Mouse (Mus musculus) kidney, embryonic 15.5 days (tissue): ENCODE results near the gene 1700025B11Rik. TPM values are rescaled to one million over a fixed set of nuclear protein-coding genes. Genes with fewer than 3 reads are reported as not detected.

Source experiments
- ATAC-seq: fragments of 200-750 bp; cut with Nextera tagmentation; replicated peaks from 2 replicates; pipeline ENCODE4 v1.8.0; 2017; ENCODE audit warnings: moderate TSS enrichment; ENCODE audit not compliant: low FRiP score
- H3K27ac ChIP-seq: fragments of 300-500 bp; sonication (generic); 2 replicates; pipeline ENCODE4 v1.5.1; 2015; ENCODE audit warnings: mild to moderate bottlenecking, inconsistent platforms
- H3K27me3 ChIP-seq: fragments of 300-500 bp; sonication (generic); 2 replicates; pipeline ENCODE4 v1.6.1; 2015; ENCODE audit warnings: inconsistent platforms
- H3K36me3 ChIP-seq: fragments of 300-500 bp; sonication (generic); 2 replicates; pipeline ENCODE4 v1.6.1; 2015; ENCODE audit warnings: inconsistent platforms
- H3K4me1 ChIP-seq: fragments of 300-500 bp; sonication (generic); 2 replicates; pipeline ENCODE4 v1.6.1; 2015; ENCODE audit warnings: inconsistent platforms
- H3K4me2 ChIP-seq: fragments of 300-500 bp; sonication (generic); 2 replicates; pipeline ENCODE4 v1.6.1; 2015; ENCODE audit warnings: moderate library complexity, mild to moderate bottlenecking, inconsistent platforms
- H3K4me3 ChIP-seq: fragments of 300-500 bp; sonication (generic); replicated peaks from 2 replicates; pipeline ENCODE4 v1.5.1; 2015; ENCODE audit warnings: mild to moderate bottlenecking, inconsistent platforms
- H3K9ac ChIP-seq: fragments of 300-500 bp; sonication (generic); 2 replicates; pipeline ENCODE4 v1.6.1; 2015; ENCODE audit warnings: mild to moderate bottlenecking, inconsistent platforms
- H3K9me3 ChIP-seq: fragments of 300-500 bp; sonication (generic); replicated peaks from 2 replicates; pipeline ENCODE4 v1.6.1; 2016; ENCODE audit warnings: inconsistent platforms
- WGBS: fragments of 180-500 bp; shearing (Covaris S2); methylation state at CpG from one replicate; pipeline ENCODE4 v1.1.7; 2015; ENCODE audit warnings: mixed read lengths; 5-methylcytosine and 5-hydroxymethylcytosine counted together
- polyA plus RNA-seq: library from polyadenylated mRNA; unstranded; fragments of >200 nt; fragmentation: Nextera tagmentation; extraction: Ambion mirVana; gene quantifications from 2 replicates; pipeline ENCODE4 v1.2.1, GENCODE M21; 2015

Gene 1700025B11Rik
- not detected in 2 replicates for polyA plus RNA-seq

GRCm38 (mm10) chr15:77561792-77562191, at the start of gene 1700025B11Rik:
Gene 1700025B11Rik, minus strand, starts transcription at chr15:77561892.
- Histone ChIP-seq H3K4me1 (no peaks in the 10 kb centered on the region), H3K27ac (no peak within 1 kb of the TSS), H3K27me3 (no peaks in the 10 kb centered on the region), H3K36me3 (no peaks in the 10 kb centered on the region), H3K9ac (no peak within 1 kb of the TSS), H3K9me3 (no peaks in the 10 kb centered on the region), H3K4me3 (no peak within 1 kb of the TSS), H3K4me2 (no peak within 1 kb of the TSS)
- no peak for ATAC-seq

- no peaks in the 10 kb centered on the region for H3K9me3 ChIP-seq
- H3K27ac ChIP-seq, result no peak overlapping the region
- H3K4me1 ChIP-seq, result no peaks in the 10 kb centered on the region
- no peak overlapping the region for H3K4me2 ChIP-seq
- no peak overlapping the region for H3K9ac ChIP-seq
- H3K36me3 ChIP-seq, result no peaks in the 10 kb centered on the region
- no peaks in the 10 kb centered on the region for H3K27me3 ChIP-seq
- H3K4me3 ChIP-seq, result no peak overlapping the region
- no peak for ATAC-seq
- 90% methylated on average over 3 of the region's 3 CpGs for WGBS
These were observed 44.4 kb upstream of the 1700025B11Rik start for GRCm38 (mm10) chr15:77606069-77606468.

- no peak within 1 kb of the TSS for H3K4me2 ChIP-seq
- 0 out of 2 replicates have a peak, but pooled peaks cover 2% of the 10 kb centered on the region for H3K4me1 ChIP-seq
- 83% methylated on average over 1 of the region's 1 CpGs for WGBS
- no peaks in the 10 kb centered on the region for H3K36me3 ChIP-seq
- H3K4me3 ChIP-seq, result no peak within 1 kb of the TSS
- no peak within 1 kb of the TSS for H3K27ac ChIP-seq
- H3K27me3 ChIP-seq, result no peaks in the 10 kb centered on the region
- no peak for ATAC-seq
- no peak within 1 kb of the TSS for H3K9ac ChIP-seq
- no peaks in the 10 kb centered on the region for H3K9me3 ChIP-seq
These were observed 37.3 kb upstream of the 1700025B11Rik start, which contains the start of gene Gm36245 for GRCm38 (mm10) chr15:77598958-77599357. Gene Gm36245, plus strand, starts transcription at chr15:77599258.

- Histone ChIP-seq H3K36me3 (no peaks in the 10 kb centered on the region), H3K9ac (no peak overlapping the region), H3K4me1 (0 out of 2 replicates have a peak, but pooled peaks cover 2% of the 10 kb centered on the region), H3K27me3 (no peaks in the 10 kb centered on the region), H3K9me3 (no peaks in the 10 kb centered on the region), H3K4me3 (no peak overlapping the region), H3K27ac (no peak overlapping the region), H3K4me2 (no peak overlapping the region)
- ATAC-seq, result no peak
- WGBS, result 67% methylated on average over 3 of the region's 3 CpGs
These were observed 36.7 kb upstream of the 1700025B11Rik start for GRCm38 (mm10) chr15:77598429-77598828.

- H3K36me3 ChIP-seq, result no peaks in the 10 kb centered on the region
- H3K4me1 ChIP-seq, result 0 out of 2 replicates have a peak, but pooled peaks cover 2% of the 10 kb centered on the region
- H3K9ac ChIP-seq, result no peak within 1 kb of the TSS
- H3K27me3 ChIP-seq, result no peaks in the 10 kb centered on the region
- H3K27ac ChIP-seq, result no peak within 1 kb of the TSS
- H3K4me3 ChIP-seq, result no peak within 1 kb of the TSS
- H3K9me3 ChIP-seq, result no peaks in the 10 kb centered on the region
- no peak for ATAC-seq
- H3K4me2 ChIP-seq, result no peak within 1 kb of the TSS
- WGBS, result 48% methylated on average over 5 of the region's 5 CpGs
These were observed 34.3 kb upstream of the 1700025B11Rik start, which contains the start of gene Apol10b for GRCm38 (mm10) chr15:77595961-77596360. Gene Apol10b, minus strand, starts transcription at chr15:77596125.

GRCm38 (mm10) chr15:77593557-77593956, 31.9 kb upstream of the 1700025B11Rik start:
- Histone ChIP-seq H3K9me3 (no peaks in the 10 kb centered on the region), H3K27me3 (no peaks in the 10 kb centered on the region), H3K4me1 (0 out of 2 replicates have a peak, but pooled peaks cover 2% of the 10 kb centered on the region), H3K27ac (no peak overlapping the region), H3K9ac (no peak overlapping the region), H3K4me2 (no peak overlapping the region), H3K36me3 (no peaks in the 10 kb centered on the region), H3K4me3 (no peak overlapping the region)
- WGBS, result 84% methylated on average over 1 of the region's 1 CpGs
- no peak for ATAC-seq

- H3K4me1 ChIP-seq, result no peaks in the 10 kb centered on the region
- H3K27me3 ChIP-seq, result no peaks in the 10 kb centered on the region
- no peak overlapping the region for H3K4me2 ChIP-seq
- H3K4me3 ChIP-seq, result no peak overlapping the region
- ATAC-seq, result no peak
- H3K9ac ChIP-seq, result no peak overlapping the region
- no peaks in the 10 kb centered on the region for H3K36me3 ChIP-seq
- H3K27ac ChIP-seq, result no peak overlapping the region
- WGBS, result 65% methylated on average over 2 of the region's 2 CpGs
- no peaks in the 10 kb centered on the region for H3K9me3 ChIP-seq
These were observed 29.2 kb upstream of the 1700025B11Rik start for GRCm38 (mm10) chr15:77590881-77591280.

GRCm38 (mm10) chr15:77588981-77589380, 27.3 kb upstream of the 1700025B11Rik start:
- H3K36me3 ChIP-seq, result no peaks in the 10 kb centered on the region
- H3K4me3 ChIP-seq, result no peak overlapping the region
- no peaks in the 10 kb centered on the region for H3K4me1 ChIP-seq
- H3K27ac ChIP-seq, result no peak overlapping the region
- H3K4me2 ChIP-seq, result no peak overlapping the region
- H3K9me3 ChIP-seq, result no peaks in the 10 kb centered on the region
- ATAC-seq, result no peak
- H3K9ac ChIP-seq, result no peak overlapping the region
- H3K27me3 ChIP-seq, result no peaks in the 10 kb centered on the region

GRCm38 (mm10) chr15:77587026-77587425, 25.3 kb upstream of the 1700025B11Rik start:
- no peaks in the 10 kb centered on the region for H3K9me3 ChIP-seq
- no peak overlapping the region for H3K9ac ChIP-seq
- no peaks in the 10 kb centered on the region for H3K4me1 ChIP-seq
- H3K4me2 ChIP-seq, result no peak overlapping the region
- ATAC-seq, result no peak
- no peaks in the 10 kb centered on the region for H3K27me3 ChIP-seq
- H3K4me3 ChIP-seq, result no peak overlapping the region
- H3K27ac ChIP-seq, result no peak overlapping the region
- H3K36me3 ChIP-seq, result no peaks in the 10 kb centered on the region

GRCm38 (mm10) chr15:77581681-77582080, 20.0 kb upstream of the 1700025B11Rik start:
- WGBS, result 53% methylated on average over 1 of the region's 1 CpGs
- H3K36me3 ChIP-seq, result no peaks in the 10 kb centered on the region
- no peaks in the 10 kb centered on the region for H3K9me3 ChIP-seq
- no peak overlapping the region for H3K4me3 ChIP-seq
- no peak overlapping the region for H3K27ac ChIP-seq
- no peak overlapping the region for H3K9ac ChIP-seq
- no peaks in the 10 kb centered on the region for H3K4me1 ChIP-seq
- no peaks in the 10 kb centered on the region for H3K27me3 ChIP-seq
- ATAC-seq, result no peak
- no peak overlapping the region for H3K4me2 ChIP-seq

- WGBS, result 92% methylated on average over 4 of the region's 4 CpGs
- Histone ChIP-seq H3K9ac (no peak overlapping the region), H3K27me3 (no peaks in the 10 kb centered on the region), H3K36me3 (no peaks in the 10 kb centered on the region), H3K4me2 (no peak overlapping the region), H3K9me3 (no peaks in the 10 kb centered on the region), H3K27ac (no peak overlapping the region), H3K4me1 (no peaks in the 10 kb centered on the region), H3K4me3 (no peak overlapping the region)
- no peak for ATAC-seq
These were observed 17.6 kb upstream of the 1700025B11Rik start for GRCm38 (mm10) chr15:77579311-77579710.

- Histone ChIP-seq H3K4me2 (no peak overlapping the region), H3K9ac (no peak overlapping the region), H3K4me3 (no peak overlapping the region), H3K36me3 (no peaks in the 10 kb centered on the region), H3K27me3 (no peaks in the 10 kb centered on the region), H3K27ac (no peak overlapping the region), H3K4me1 (no peaks in the 10 kb centered on the region), H3K9me3 (no peaks in the 10 kb centered on the region)
- ATAC-seq, result no peak
- 92% methylated on average over 2 of the region's 2 CpGs for WGBS
These were observed 17.1 kb upstream of the 1700025B11Rik start for GRCm38 (mm10) chr15:77578801-77579200.

- Histone ChIP-seq H3K4me2 (no peak overlapping the region), H3K9ac (no peak overlapping the region), H3K9me3 (no peaks in the 10 kb centered on the region), H3K4me3 (no peak overlapping the region), H3K27ac (no peak overlapping the region), H3K36me3 (no peaks in the 10 kb centered on the region), H3K27me3 (no peaks in the 10 kb centered on the region), H3K4me1 (no peaks in the 10 kb centered on the region)
- ATAC-seq, result no peak
These were observed 1.5 kb upstream of the 1700025B11Rik start for GRCm38 (mm10) chr15:77563219-77563618.
